Mouse (Mus musculus): ENCODE measurements around the gene Chp2. TPM values are rescaled to one million over a fixed set of nuclear protein-coding genes. Genes with fewer than 3 reads are reported as not detected.

Gene Chp2
- total RNA-seq (2021): 1 to 10 TPM; 3.1 to 4.2 TPM
- long read RNA-seq, experiment 1, partial matches to known transcripts: 0 of 1 reads
- long read RNA-seq, experiment 1, other reads (novel, unspliced or antisense): 0 of 1 reads
- long read RNA-seq, experiment 2, partial matches to known transcripts: 0 of 1 reads
- long read RNA-seq, experiment 2, other reads (novel, unspliced or antisense): 0 of 1 reads

DNA sequence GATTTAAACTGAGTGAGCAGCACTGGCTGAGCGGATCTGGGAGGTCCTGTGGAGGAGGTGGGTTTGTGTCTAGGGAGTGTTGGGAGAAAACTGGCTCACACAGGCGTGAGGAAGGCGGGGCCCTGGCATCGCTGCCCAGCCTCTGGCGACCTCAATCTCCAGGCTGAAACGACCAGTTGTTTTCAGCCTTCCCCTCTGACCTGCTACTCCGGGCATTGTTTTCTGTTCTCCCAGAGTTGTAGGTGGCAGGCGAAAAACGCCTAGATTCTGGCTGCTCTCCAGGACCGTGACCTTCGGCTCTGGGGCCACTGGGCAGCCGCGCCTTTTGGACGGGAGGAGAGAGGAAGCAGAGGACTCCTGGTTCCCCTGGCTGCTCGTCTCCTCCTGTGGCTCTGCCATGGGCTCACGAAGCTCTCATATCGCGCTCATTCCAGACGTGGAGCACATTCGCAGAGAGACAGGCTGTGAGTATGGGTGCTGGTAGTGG, at the start of gene Chp2:
Chp2 (plus strand) TSS at position 182 of the 487 bp plus-strand sequence.
- DNase-seq: peak; percentile 64
- peak within 1 kb of the TSS; percentile 58 for H3K4me3 ChIP-seq
- intact Hi-C loops (cut with DNase I): no loop called here
- TF ChIP-seq CTCF (IDR thresholded peaks at IDR 0.05): no peak
- peak within 1 kb of the TSS; percentile 73 for H3K27ac ChIP-seq

DNA sequence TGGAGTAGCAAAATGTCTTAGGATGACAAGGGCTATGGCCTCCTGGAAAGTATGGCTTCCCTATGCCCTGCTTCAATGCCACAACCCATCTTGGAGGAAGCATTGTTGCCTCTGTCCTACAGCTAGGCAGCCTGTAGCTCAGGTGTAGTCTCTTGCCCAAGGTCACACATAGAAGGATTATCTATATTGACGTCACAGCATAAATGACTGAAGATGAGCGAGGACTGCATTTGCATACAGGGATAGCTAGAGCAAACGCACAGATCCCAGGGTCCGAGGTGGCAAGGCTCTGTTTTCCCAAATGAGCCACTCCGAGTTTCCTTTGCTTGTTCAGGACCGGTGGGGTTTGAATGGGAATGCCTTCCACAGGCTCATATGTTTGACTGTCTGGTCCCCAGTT, 48.6 kb upstream of the Chp2 start:
- no peak overlapping the region for H3K27ac ChIP-seq
- H3K4me3 ChIP-seq: no peak overlapping the region
- no peak for DNase-seq
- intact Hi-C loops (cut with DNase I): no loop called here
- TF ChIP-seq CTCF (IDR thresholded peaks at IDR 0.05): no peak

DNA sequence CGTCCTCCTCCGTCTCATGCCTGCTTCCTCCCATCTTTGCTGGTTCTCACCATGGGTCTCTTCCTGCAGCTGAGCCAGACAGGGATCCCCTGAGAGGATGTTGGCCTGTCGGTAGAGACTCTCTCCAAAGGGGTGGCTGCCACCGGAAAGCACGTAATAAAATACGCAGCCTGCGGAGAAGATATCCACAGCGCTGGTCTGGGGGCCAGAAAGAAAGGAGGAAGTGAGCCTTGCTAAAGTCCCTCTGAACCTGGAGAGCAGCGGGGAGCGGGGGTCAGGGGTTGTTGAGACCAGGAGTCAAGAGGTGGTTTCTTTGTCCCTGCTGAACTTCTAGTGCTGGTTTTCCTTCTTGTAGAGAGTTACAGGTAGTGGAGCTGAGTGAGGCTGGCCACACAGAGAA, 47.7 kb upstream of the Chp2 start:
- no peak for TF ChIP-seq CTCF (IDR thresholded peaks at IDR 0.05)
- H3K4me3 ChIP-seq: no peak overlapping the region
- H3K27ac ChIP-seq: no peak overlapping the region
- DNase-seq: no peak
- intact Hi-C loops (cut with DNase I): no loop called here

DNA sequence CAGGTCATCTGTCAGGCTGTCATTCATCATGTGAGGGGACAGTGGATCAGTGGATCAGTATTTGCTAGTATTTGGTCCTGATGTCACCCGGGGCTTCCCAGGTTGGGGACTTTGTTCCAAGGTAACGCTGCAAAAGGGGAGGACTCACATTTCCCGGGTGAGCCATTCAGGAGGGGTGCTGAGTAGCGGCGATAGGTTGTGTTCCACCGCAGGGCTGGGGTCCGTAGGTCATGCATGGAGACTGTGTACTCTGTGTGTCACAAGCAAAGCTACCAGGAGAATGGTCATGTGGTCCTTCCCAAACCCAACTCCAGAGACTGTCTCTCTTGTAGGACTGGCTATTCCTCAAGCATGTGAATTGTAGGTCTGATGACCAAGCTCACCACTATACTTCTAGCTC, 38.6 kb upstream of the Chp2 start:
- no peak for TF ChIP-seq CTCF (IDR thresholded peaks at IDR 0.05)
- H3K27ac ChIP-seq: no peak overlapping the region
- no peak for DNase-seq
- intact Hi-C loops (cut with DNase I): no loop called here
- no peak overlapping the region for H3K4me3 ChIP-seq

DNA sequence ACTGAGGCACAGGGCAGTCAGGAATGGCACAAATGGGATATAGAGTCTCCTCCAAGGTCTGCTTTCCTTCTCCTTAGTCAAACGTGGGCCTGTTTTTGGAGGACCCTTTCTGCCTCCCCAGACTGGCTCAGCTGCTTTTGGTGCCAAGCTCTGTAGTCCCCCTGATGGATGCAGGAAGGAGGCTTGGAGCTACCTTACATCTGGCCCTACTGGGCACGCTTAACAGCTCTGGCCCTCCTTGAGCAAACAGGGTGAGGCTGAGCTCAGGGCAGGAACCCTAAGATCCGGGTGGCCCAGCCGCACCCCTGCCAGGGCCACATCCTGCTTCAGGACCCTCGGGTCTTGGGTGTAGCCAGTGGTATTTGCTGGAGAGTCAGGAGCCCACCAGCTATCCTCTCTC, 34.7 kb upstream of the Chp2 start:
- Histone ChIP-seq H3K4me3 (no peak overlapping the region), H3K27ac (no peak overlapping the region)
- no peak for TF ChIP-seq CTCF (IDR thresholded peaks at IDR 0.05)
- DNase-seq: no peak
- intact Hi-C loops (cut with DNase I): no loop called here

DNA sequence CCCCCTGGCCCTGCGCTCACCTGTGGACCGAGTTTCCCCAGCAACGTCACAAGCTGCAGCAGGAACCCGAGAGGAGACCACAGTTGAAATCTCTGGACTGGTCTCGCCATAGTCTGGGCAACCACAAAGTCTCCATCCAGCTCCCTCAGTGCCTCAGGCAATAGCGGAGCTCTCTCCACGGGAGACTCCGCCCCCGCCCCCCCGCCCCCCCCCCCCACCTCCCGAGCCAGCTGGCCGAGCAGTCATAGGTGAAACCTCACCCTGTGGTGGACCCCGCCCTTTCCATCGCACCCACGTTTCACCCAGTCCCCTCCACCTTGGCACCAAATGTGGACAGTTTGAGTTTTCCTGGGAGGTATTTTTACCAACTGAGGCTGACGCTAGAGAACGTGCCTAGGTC, 33.3 kb upstream of the Chp2 start, which contains the start of gene Ern2:
Ern2 (minus strand) TSS at position 165 of the 400 bp plus-strand sequence.
- no peak within 1 kb of the TSS for H3K4me3 ChIP-seq
- DNase-seq: no peak
- TF ChIP-seq CTCF (IDR thresholded peaks at IDR 0.05): no peak
- intact Hi-C loops (cut with DNase I): no loop called here
- H3K27ac ChIP-seq: no peak within 1 kb of the TSS

DNA sequence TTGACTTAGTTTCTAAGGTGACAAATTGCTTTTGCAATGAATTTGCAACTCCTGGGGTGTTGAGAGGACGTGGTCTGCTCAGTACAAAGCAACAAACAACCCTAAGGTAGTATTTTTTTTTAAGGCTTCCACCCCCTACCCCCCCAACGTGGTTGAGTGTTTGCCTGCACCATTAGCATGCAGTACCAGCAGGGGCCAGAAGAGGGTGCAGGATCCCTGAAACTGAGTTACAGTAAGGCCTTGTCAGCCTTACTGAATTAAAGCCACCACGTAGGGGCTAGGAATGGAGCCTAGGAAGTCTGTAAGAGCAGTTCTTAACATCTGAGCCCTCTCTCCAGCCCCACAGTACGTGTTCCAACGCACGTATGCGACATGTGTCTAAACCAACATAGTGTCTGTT, 29.8 kb upstream of the Chp2 start:
- peak; percentile 66 for TF ChIP-seq CTCF (IDR thresholded peaks at IDR 0.05)
- peak; percentile 37 for DNase-seq
- no peak overlapping the region for H3K4me3 ChIP-seq
- intact Hi-C loops (cut with DNase I): no loop called here
- H3K27ac ChIP-seq: no peak overlapping the region

DNA sequence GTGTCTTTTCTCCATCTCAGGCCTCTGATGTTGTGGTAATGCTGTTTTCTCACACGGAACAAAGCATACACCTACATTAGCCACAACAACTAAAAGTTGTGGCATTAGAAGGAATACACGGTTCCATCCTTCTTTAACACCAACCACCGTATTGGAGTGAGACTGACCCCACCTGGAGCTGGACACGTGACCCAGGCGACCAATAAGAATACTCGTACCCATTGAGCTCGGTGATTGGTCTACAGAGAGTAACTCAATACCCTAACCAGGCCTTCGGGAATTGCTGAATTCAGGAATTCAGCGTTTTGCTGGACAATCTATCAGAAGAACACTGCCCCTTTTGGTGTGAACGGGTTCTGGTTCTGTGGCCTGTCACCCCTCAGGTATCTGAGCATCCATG, 28.2 kb upstream of the Chp2 start:
- intact Hi-C loops (cut with DNase I): no loop called here
- no peak for DNase-seq
- H3K4me3 ChIP-seq: no peak overlapping the region
- H3K27ac ChIP-seq: no peak overlapping the region
- no peak for TF ChIP-seq CTCF (IDR thresholded peaks at IDR 0.05)

DNA sequence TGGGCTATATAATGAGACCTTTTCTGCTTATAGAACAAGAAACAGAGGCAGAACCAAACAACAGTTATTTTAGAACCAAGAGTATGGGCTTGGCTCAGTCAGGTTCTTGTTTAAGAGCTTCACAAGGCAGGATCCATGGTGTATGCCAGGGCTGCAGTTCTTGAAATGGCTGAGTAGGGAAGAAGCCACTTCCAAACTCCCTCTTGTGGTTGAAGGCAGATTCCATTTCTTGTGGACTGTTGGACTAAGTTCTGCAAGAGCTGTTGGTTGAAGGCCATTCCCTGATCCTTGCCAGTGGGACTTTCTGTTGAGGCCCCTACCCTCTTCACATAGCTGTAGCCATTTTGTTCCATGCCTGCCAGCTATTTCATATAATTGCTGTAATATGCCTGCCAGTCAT, 25.4 kb upstream of the Chp2 start:
- no peak overlapping the region for H3K4me3 ChIP-seq
- intact Hi-C loops (cut with DNase I): no loop called here
- no peak for DNase-seq
- no peak overlapping the region for H3K27ac ChIP-seq
- TF ChIP-seq CTCF (IDR thresholded peaks at IDR 0.05): no peak

DNA sequence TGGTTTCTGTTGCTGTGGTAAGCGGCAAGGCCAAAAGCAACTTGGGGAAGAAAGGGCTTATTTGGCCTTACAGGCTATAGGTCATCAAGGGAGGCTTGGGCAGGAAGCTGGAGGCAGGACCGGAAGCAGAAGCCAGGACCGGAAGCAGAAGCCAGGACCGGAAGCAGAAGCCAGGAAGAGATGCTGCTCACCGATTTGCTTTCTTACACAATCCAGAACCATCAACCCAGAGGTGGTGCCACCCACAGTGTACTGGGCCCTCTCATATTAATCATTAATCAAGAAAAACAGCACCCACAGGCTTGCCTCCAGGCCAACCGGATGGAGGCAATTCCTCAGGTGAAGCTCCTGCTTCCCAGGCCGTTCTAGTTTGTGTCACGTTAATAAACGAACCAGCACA, 22.5 kb upstream of the Chp2 start:
- no peak overlapping the region for H3K4me3 ChIP-seq
- no peak overlapping the region for H3K27ac ChIP-seq
- no peak for TF ChIP-seq CTCF (IDR thresholded peaks at IDR 0.05)
- intact Hi-C loops (cut with DNase I): loop anchor here (5.0 kb wide), 1 partner anchor 99 kb away; no protein-coding TSS in a partner anchor
- no peak for DNase-seq

DNA sequence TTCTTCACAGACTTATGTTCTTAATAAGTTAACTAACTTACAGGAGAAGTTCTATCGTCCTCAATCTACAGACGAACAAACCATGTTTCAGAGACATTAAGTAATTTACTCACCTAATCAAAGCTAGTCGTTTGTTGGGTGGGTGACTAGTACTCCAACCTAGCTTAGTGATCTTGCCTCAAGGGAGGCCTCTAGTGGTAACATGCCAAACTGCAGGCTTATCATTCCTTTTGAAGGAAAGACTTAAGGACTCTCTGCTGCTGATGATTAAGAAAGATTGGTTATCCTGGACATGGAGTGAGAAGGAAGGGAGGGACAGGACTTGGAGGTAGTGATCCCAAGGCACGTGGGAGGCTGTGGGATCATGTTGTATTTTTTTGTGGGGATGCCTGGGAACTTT, 22.0 kb upstream of the Chp2 start:
- peak; percentile 74 for TF ChIP-seq CTCF (IDR thresholded peaks at IDR 0.05)
- H3K4me3 ChIP-seq: no peak overlapping the region
- no peak overlapping the region for H3K27ac ChIP-seq
- DNase-seq: no peak
- intact Hi-C loops (cut with DNase I): loop anchor here (5.0 kb wide), 1 partner anchor 100 kb away; no protein-coding TSS in a partner anchor

DNA sequence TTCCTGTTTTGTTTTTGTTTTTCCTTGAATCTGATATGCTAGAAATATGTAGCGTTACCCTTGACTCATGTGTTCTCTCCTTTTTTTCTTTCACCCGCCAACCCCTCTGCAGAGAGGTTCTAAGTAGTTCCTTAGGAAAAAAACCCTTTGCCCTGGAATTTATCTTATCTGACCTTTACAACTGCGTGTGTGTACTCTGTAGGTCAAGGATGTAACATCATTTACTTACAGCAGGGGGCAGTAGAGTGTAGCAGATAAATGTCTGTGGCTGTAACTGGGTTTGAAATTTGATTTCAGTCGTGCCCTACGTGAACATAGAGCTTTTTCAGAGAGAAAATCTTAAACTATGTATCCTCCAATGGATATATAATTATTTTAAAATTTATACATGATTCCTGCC, 20.0 kb upstream of the Chp2 start:
- Histone ChIP-seq H3K27ac (no peak overlapping the region), H3K4me3 (no peak overlapping the region)
- TF ChIP-seq CTCF (IDR thresholded peaks at IDR 0.05): peak; percentile 81
- DNase-seq: no peak
- intact Hi-C loops (cut with DNase I): loop anchor here (1.0 to 5.0 kb wide), 2 partner anchors 102 to 260 kb away; no protein-coding TSS in a partner anchor

DNA sequence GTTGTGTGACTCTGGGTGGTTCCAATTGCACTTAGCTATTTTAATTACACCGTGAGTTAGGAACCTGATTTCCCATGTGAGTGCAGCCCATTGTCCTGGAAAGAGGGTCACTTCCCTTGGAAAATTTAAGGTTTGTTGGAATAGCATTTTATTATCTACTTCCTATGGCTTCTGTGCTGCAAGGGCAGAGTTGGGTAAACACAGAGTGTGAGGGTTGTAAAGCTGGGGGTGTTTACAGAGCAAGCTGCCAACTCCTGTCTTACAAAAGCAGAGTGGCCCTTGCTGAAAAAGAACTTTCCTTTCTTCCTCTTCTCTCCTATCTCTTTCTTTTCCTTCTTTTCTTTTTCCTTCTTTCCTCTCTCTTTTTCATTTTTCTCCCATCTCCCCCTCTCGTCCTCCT, 15.4 kb upstream of the Chp2 start:
- no peak for TF ChIP-seq CTCF (IDR thresholded peaks at IDR 0.05)
- intact Hi-C loops (cut with DNase I): no loop called here
- peak overlapping the region; percentile 28; the same call in 1 of the 2 replicates for H3K27ac ChIP-seq
- no peak overlapping the region for H3K4me3 ChIP-seq
- DNase-seq: no peak

DNA sequence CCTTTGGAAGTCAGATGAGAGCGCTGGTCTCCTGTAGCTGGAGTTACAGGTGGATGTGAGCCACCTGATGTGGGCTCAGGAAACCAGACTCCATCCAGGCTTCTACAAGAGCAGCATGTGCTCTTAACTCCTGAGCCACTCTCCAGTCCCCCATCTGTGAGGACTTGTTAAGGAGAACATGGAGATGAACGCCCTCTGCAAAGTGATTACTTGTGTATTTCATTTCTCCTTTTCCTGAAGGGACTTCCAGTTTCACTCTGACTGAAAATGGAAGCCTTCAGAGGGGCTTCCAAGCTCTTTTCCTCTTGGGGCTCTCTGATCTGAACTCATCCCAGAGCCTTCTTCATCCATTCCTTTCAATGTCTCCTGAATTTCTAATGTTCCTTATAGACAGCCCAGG, 13.2 kb upstream of the Chp2 start:
- DNase-seq: no peak
- Histone ChIP-seq H3K27ac (no peak overlapping the region), H3K4me3 (no peak overlapping the region)
- intact Hi-C loops (cut with DNase I): no loop called here
- TF ChIP-seq CTCF (IDR thresholded peaks at IDR 0.05): no peak
